Mouse (Mus musculus) hematopoietic stem cell, adult 5-6 weeks (primary cell): ENCODE data around the gene Pcnx3. TPM values are rescaled to one million over a fixed set of nuclear protein-coding genes. Genes with fewer than 3 reads are reported as not detected.

Experiments used
- ATAC-seq, 2 experiments: fragments of 125-278 bp in 1 of 2; replicated peaks in 1 of 2; 2 replicates each; pipeline ENCODE4 v1.8.0; 2016 to 2017; ENCODE audit warnings: inconsistent platforms in 2 of 2, mild to moderate bottlenecking in 2 of 2, moderate number of reproducible peaks in 2 of 2, low read depth in 1 of 2, moderate TSS enrichment in 1 of 2; ENCODE audit not compliant: low FRiP score in 2 of 2, poor library complexity in 2 of 2, severe bottlenecking in 2 of 2, insufficient read depth in 1 of 2, low TSS enrichment in 1 of 2
- total RNA-seq: library from RNA; stranded (forward); fragments of 172-1452, 232-1000 nt; gene quantifications from 2 replicates; pipeline ENCODE4 v1.2.3, GENCODE M21; 2017

Gene Pcnx3
- 21.0 and 21.2 TPM in 2 replicates for total RNA-seq

DNA sequence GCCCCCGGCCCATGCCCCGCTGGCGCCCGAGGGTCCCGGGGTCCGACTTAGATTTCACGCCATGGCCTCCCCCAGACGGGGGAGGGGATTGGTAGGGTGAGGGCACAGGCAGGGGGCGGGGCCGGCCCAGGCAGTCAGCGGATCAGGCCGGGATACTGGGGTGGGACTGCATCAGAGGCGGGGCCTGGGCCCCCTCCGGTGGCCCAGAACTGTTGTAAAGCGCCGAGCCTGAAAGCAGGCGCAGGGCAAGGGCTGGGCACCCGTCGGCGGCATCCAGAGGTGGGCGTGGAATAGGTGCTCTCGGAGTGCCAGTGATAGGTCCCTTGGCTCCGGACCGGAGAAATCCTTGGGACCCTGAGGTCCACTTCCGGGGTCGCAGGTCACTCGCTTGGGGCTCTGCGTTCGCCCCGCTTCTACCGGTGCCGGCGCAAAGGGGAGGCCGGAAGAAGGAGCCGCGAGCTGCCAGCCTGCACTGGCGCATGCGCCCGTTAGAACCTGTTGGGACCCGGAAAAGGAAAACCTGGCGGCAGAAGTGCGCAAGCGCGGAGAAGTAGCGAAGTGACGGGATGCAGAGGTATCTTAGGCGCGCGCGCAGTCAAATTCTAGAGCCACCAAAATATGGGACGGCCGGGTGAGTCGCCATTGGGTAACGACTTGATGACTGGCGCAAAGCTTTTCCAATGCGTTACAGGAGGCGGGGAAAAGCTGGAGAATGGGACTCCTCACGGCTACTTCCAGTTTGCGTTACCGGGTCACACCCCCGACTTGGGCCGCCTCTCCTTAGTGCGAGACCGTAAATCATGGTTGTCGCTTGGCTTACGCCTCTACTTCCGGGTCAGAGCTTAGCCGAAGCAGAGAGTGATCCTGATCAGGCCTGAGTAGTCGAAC, at the start of gene Pcnx3, which contains the start of gene Map3k11:
TSS of gene Pcnx3 (minus strand) at position 709 of the 888 bp plus-strand sequence.
TSS of gene Map3k11 (plus strand) at position 543 of the 888 bp plus-strand sequence.
- peak; percentile 73 to 75 for ATAC-seq

DNA sequence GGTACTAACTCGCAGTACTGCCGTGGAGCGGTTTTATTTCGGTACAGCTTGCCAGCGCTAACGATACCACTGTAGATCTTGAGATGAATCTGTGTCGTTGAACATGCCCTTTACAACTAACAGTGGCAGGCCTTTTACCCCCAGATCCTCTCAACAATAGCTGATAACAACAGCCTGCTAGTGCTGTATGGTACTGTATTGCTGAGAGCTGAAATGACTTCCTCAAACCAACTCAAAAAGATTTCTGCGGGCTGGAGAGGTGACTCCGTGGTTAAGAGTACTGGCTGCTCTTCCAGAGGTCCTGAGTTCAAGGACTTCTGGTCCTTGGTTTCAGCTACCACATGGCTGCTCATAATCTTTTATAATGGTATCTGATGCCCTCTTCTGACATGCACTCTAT, 45.6 kb upstream of the Pcnx3 start:
- ATAC-seq: no peak

DNA sequence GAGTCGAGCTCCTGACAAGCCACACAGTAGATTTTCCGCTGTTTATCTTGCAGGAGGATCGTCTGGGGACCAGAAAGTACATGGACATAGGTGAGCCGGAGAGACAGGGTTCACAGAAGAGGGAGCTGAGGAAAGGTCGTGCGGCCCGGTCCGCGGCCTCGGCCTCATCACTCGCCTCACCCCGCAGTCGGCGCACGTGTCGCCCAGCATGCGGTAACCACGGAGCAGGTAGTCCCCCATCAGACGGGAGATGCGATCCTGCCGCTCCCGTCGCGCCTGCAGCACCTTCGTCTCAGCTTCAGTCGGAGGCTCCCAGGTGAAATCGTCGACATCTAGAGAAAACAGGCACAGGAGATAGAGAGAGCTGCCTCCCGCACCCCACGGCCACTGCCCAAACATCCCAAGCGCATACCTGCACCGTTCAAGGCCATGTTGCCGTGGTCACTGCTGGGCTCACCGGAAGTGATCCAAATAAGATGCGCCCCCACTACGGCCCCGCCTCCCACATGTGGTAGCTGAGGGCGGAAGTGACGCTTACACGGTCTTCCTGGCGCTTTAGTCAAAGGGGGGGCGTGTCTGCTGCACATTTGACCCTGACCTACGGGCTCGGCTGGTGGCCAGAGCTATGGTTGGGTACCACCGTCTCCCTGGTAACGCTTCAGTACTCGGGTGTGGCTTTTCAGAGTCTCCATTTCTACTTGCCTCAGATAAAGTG, 42.7 kb upstream of the Pcnx3 start:
- ATAC-seq: peak; percentile 72 to 74

DNA sequence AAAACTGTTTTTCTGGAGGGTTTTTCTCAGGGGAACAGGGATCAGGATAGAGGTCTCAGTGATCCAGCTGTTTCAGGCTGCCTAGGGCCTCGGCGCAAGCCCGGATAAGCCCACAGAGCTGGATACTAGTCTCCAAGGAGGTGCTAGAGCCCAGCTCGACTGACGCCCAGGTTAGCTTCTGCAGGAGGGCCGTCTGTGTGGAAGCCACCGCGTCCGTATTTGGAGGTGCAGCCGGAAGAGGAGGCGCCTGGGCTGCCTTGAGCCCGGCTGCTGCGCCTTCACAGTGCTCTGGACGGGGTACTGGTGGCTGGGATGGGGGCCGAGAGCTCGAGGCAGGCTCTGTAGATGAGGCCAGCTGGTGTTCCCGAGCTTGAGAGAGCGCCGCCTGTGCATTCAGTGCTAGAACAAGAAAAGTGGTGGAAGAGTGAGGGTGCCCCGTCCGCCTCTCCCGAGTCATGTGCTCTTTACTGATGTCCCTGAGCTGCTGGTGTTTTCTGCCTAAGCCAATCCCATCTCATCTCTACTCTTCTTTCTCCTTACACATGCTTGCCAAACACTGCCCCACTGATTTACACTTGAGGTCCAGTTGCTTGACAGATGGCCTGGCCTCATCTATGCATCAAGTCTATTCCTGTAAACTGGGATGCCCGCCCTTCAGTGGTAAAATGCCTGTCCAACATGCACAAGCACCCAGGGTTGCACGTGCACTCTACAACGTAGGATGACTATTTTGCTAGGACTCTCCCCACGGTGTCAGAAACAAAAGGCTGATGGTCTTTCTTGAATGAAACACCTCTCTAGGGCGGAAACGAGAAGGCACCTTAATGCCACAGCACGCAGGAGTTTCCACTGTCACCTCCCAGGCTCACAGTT, 41.8 kb upstream of the Pcnx3 start:
- no peak for ATAC-seq

DNA sequence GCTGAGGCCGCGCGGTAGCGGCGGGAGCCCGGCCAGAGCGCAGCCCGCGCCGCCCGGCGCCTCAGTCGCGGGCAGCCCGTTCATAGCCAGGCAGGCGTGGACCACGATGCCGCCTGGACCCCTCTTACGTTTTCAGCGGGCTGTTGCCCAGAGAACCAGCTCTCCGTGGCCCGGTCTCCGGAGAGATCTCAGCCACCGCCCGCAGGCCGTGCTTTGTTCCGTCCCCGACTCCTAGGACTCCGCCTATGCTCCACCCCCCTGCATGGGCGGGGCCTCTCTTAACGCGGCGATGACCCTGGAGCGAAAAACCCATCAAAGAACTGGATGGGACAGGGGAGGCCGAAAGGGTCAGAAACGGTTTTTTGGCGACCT, 40.7 kb upstream of the Pcnx3 start, which contains the start of gene Fam89b:
TSS of gene Fam89b (minus strand) at position 210 of the 372 bp plus-strand sequence.
- peak; percentile 34 to 44; a peak in 3 of 4 replicates for ATAC-seq

DNA sequence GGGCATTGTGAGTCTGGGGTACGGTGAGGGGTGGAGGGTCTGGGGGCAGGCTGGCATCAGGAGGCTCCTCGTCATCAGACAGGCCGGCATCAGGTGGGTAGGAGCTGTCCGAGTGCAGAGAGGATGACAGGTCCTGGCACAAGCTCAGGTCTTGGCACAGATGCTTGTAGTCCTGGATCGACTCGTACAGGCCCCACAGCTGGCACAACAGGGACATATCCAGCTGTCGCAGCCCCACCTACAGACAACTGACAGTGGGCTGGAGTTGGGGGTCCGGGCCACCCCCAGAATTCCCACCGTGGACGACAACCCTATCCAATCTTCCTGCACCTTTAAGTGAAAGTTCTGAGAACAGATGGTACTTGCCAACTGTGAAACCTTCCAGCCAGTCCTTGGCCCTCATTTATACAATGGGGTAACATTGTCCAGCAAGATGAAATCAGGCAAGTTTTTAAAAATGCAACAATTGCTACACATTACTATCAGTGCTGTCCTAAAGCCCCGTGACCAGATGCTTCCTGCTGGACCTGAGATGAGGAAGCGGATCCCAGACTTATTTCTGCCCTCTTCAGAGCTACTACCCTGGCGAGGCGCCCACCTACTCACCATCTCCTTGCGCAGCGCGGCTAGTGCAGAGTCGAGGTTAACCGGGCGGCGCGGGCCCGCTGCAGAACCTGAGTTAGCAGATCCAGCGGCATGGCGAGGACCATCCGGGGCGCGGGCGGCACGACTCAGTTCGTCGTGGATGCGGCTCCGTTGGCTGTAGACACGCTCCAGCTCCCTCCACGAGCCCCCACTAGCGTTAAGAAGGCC, 40.1 kb upstream of the Pcnx3 start:
- no peak for ATAC-seq

DNA sequence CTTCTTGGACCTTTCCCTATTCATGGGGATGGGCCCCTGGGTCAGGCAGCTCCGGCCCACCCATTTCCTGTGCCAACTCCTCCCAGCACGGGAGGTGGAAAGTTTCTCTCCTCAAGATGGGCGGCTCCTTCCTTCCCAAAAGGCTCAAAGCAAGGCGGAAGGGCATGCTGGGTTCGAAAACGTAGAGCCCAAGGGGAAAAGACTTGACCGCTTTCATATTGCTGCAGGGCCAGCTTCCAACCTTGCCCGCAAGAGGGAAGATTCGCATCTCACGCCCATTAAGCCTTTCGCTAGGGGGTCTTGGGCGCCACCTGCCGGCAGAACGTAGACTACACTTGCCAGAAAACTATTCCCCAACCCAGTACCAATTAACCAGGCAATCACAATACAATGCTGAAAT, 39.0 kb upstream of the Pcnx3 start:
- peak; percentile 26 to 38; a peak in 3 of 4 replicates for ATAC-seq

DNA sequence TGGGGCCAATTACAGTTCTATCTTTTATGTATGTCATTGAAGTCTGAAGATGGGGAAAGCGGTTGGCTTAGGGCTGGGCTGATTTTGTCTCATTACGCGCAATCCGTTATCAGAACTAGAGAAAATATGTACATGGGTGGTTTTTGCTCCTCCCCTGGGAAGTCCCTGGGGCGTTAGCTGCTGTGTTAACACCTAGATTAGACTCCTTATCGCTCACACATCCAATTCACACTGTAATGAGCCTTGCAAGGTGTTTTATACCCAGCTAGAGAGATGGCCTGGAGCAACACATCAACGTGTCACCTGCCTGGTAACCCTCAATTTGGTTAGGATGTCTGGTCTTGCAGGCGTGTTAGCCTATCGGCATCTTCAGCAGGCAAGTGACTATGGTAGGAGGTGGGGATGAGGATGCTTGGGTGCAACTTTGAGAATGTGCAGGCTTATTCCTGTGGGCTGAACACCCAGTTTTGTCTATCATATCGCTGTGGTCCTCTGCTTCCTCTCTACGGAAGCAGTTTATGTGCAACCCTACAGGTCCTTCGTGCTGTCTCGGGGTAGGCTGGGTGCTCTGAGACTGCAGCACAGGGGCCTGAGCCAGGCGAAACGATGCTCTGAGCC, 38.4 kb upstream of the Pcnx3 start:
- ATAC-seq: no peak

DNA sequence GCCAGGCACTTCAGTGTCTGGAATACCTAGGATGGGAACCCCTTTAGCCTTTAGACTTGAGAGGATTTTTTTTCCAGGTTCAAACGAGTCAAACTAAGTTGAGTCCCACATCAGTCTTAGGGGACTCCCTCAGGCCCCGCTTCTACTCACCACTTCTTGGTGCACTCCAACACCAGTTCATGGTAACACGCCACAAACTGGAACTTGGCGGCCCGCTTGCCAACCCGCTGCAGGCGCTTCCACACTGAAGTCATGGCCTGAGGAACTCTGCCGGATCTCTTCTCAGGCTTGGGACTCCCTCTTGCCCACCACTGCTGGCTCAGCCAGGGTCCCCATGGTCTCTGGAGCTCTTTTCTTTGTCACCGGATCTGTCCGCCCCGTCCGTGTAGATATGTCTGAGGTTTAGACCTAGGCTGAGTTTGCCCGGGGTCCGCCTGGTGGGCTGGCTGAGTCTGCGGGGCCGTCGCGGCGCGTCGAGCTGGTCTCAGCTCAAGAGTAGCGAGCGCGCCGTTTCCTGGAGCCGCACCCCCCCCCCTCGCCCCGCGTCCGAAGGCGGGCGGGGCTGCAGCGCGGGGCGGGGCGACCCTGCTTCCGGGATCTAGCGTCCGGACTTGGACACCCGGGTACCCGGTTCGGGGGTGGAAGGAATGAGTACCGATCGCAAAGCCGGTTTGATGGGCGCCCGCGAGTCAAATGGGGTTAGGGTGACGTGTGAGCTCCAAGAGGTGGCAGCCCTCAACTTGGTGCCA, 37.2 kb upstream of the Pcnx3 start, which contains the start of gene Ehbp1l1:
TSS of gene Ehbp1l1 (minus strand) at position 551 of the 749 bp plus-strand sequence.
- peak in 1 of 2 experiments; percentile 6; a peak in 1 of 4 replicates for ATAC-seq

DNA sequence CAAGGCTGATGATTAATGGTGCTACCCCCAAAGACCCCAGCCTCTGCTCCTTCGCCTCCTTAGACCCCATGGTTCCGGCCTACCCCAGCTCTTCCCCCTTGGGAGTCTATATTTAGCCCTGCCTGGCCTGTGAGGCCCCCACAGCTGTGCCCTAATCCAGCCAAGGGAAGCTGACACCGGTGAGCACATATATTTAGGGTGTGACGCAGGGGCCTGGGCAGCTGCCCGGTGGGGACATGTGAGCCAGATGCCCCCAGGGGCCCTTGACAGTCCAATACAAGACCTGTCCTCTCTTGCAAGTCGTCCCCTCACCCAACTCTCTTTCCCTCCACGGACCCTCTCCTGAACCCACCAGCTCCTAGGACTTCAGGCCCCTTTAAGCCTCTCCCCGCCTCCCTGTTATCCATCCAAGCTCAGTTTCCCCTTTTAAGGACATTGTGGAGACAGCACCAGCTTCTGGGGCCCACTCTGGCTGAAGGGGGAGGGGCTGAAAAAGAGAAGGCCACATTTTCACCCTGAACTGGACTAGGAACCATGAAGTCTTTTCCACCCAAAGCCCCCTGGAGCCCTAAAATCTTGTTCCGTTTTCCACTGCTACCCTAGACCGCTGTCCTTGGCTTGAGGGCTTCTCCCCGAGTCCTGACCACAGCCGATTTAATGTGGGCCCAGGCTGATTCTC, 36.5 kb upstream of the Pcnx3 start:
- no peak for ATAC-seq

DNA sequence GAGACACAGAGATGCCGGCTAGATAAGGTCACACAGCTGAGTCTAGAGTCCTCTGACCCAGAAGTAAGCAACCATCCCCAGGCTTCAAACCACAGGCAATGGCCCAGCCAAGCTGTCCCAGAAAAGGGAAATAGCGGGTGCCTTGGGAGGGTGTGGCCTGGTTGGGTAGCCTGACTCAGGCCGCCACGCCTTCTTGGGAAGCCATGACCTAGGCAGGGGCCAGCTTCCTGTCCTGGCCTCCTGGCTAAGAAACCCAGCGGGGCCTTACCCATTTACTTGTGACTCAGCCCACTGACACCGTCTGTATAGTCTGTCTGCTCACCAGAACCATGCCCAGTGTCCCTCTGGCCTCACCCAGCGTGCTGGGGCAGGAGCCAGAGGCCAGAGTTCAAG, 35.8 kb upstream of the Pcnx3 start:
- ATAC-seq: peak; percentile 68 to 74

DNA sequence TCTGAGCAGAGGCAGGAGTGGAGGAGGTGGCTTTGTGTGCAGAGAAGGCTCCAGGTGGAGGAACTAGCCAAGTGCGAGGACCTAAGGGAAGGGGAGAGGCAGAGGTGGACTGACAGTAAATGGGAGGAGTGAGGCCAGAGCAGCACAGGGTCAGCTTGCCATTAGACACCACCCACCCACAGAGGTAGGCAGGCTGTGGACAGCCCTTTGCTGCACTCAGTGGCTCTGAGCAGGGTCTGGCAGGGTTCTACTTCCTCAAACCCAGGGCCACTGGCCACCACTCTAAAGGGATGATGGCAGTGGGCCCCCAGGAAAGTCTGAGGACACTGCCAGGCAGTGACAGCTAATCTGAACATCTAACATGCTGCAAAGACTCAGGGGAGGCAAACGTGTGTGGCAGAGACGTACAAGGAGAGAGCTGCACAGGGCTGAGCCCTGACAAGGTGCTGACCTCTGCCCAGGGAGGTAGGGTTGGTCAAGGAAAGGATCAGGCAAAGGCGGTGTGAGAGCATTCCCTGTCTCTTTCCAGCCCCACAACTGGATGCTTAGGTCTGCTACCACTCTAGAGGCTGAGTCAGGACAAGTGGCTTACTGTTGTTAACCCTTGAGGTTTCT, 35.3 kb upstream of the Pcnx3 start:
- ATAC-seq: no peak

DNA sequence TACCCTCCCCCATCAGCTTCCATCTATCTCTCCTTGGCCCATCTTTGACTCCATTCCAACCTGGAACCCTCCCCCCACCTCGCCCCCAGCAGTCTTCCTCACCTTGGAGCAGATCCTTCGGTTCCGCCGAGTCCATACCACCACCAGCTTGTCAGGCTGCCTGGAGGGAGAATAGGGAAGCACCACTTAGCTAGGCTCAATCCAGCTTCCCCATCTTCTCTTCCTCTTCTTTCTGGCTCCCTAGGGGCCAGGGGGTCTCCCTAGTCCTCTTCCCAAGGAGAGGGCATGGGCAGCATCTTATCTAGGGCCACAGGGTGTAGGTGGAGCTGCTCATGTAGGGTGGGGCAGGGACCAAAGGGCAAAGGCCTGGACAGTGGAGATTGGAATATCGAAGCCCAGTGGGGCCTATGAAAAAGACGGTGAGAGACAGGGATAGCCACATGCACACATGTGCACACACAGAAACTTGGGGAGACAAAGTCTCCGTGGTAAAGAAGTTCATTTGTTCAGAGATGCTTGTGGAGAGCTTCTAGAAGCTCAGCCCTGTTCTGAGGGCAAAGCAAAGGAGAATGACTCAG, 34.2 kb upstream of the Pcnx3 start:
- ATAC-seq: no peak

DNA sequence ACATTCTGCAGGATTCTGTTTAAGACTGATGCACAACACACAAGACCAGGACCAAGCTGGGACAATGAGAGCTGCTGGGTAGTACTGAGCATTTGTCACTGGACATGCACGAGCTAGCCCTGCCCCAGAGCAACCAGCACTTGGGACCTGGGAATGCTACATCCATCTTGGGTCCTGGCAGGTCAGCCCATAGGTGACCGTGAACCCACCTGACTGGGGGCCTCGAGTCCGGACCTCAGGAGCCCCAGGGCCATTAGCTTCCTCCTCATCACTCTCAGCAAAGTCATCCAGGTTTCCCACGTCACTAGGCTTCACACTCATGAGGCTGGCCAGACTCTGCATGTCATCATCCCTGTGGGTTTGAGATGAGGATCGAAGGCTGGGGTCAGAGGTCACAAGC, 32.5 kb upstream of the Pcnx3 start:
- no peak for ATAC-seq
